Mouse (Mus musculus): ENCODE measurements at regions not wholly inside any gene's neighbourhood (a gene's known extent, or its start where the extent isn't known, plus 50 kb on each side); places are given as distances from the start of the nearest gene placed in this dataset.

GRCm38 (mm10) chr15:96829941-96830340, 130.4 kb upstream of the Slc38a2 start:
- TF ChIP-seq CHD2 (IDR thresholded peaks at IDR 0.05; ENCODE audit: low read depth, low read length) (no peak), ZNF384 (IDR thresholded peaks at IDR 0.05; ENCODE audit: low read depth, low read length) (no peak), HCFC1 (IDR thresholded peaks at IDR 0.05; ENCODE audit: borderline replicate concordance, insufficient read depth, low read length) (no peak), ZC3H11A (IDR thresholded peaks at IDR 0.05; ENCODE audit: borderline replicate concordance, low read depth, low read length) (no peak), MAFK (IDR thresholded peaks at IDR 0.05; ENCODE audit: insufficient read depth, low read depth, low read length) (no peak)
